10 mouse cellular contexts compared by ENCODE assay signal in the genomic region with DNA sequence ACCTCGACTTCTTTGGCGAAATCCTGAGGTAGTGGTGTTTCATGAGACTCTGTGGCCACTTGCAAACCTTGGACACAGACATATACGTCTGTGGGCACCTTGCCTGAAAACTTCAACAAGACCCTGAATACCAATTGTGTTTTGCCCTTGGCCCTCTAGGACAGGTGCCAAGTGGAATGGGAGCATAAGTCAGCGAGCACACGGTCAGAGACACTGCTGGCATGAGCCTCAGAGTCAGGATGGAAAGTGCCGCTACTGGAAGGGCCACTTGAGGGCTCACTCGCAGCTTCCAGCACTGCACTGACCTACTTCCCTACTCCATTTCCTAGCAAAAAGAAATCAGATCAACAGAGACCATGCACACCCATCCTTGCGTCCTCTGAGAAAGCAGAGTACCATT.
DNase-seq lines count a peak whose midpoint lies in the region; ATAC-seq and TF ChIP-seq lines count a peak whose summit lies in the region.
"Had no signal": no experiment of that assay in that cellular context is flagged by ENCODE, and none has a peak within 500 bp of the region (broad histone marks: within the 10 kb centered on the region; RNA-seq: fewer than 3 reads in every experiment).

No protein-coding gene starts in this region.

- peak; percentile 26 for DNase-seq in gastrocnemius, postnatal 14 days
- no peak for DNase-seq in gastrocnemius, postnatal 36 days
- DNase-seq in liver, postnatal 0 days = no peak
- DNase-seq in liver, embryonic 11.5 days (ENCODE audit: low spot score) = no peak
- DNase-seq in cerebellum, adult 2 months = peak; percentile 59 to 69
- peak; percentile 33 to 44 for DNase-seq in lung, postnatal 4 days
- DNase-seq in urinary bladder, postnatal 25 days (ENCODE audit: low spot score) = no peak
- DNase-seq in left cerebral cortex, adult 8-10 months (ENCODE audit: low spot score in 2 of 2) = no peak

- H3K4me1 ChIP-seq in liver, postnatal 0 days (ENCODE audit: insufficient read depth) = peaks cover 6% of the 10 kb centered on the region; the same call in 1 of the 2 replicates
- 0 out of 2 replicates have a peak, but pooled peaks cover 5% of the 10 kb centered on the region for H3K4me1 ChIP-seq in liver, embryonic 11.5 days (replicated peaks; ENCODE audit: control insufficient read depth, insufficient read depth, low read length)
- peaks cover 25% of the 10 kb centered on the region for H3K4me1 ChIP-seq in cerebellum, adult 2 months (ENCODE audit: control insufficient read depth, insufficient read depth, low read length)

- H3K27me3 ChIP-seq in liver, postnatal 0 days (ENCODE audit: insufficient read depth, low read length) = no peaks in the 10 kb centered on the region
- H3K27me3 ChIP-seq in liver, embryonic 11.5 days (replicated peaks; ENCODE audit: control insufficient read depth, insufficient read depth, low read length) = no peaks in the 10 kb centered on the region
- H3K27me3 ChIP-seq in cerebellum, adult 2 months (ENCODE audit: control insufficient read depth, insufficient read depth, low read length) = no peaks in the 10 kb centered on the region
- H3K27me3 ChIP-seq: intestine, embryonic 15.5 days had no signal

- WGBS in liver, postnatal 0 days (ENCODE audit: insufficient replicate concordance) = 57% methylated on average over 8 of the region's 8 CpGs
- 69% methylated on average over 8 of the region's 8 CpGs for WGBS in liver, embryonic 11.5 days
- 28% methylated on average over 8 of the region's 8 CpGs for WGBS in cerebellum, adult 2 months

- no peak for TF ChIP-seq POLR2A in cerebellum, adult 2 months (IDR thresholded peaks at IDR 0.05; ENCODE audit: borderline replicate concordance, insufficient read depth, low read length)

- H3K9me3 ChIP-seq in liver, postnatal 0 days (ENCODE audit: low read length) = no peaks in the 10 kb centered on the region
- no peaks in the 10 kb centered on the region for H3K9me3 ChIP-seq in liver, embryonic 11.5 days (ENCODE audit: control insufficient read depth, low read length)
- H3K9me3 ChIP-seq: intestine, embryonic 15.5 days had no signal

- no peaks in the 10 kb centered on the region for H3K36me3 ChIP-seq in liver, postnatal 0 days (replicated peaks; ENCODE audit: insufficient read depth, low read length)
- no peaks in the 10 kb centered on the region for H3K36me3 ChIP-seq in liver, embryonic 11.5 days (ENCODE audit: control insufficient read depth, insufficient read depth, low read length)
- H3K36me3 ChIP-seq: intestine, embryonic 15.5 days had no signal

- intact Hi-C loops in gastrocnemius, postnatal 14 days (cut with DNase I; ENCODE audit: low total_unique reads) = no loop called here
- intact Hi-C loops in gastrocnemius, postnatal 36 days (cut with DNase I) = no loop called here

- H3K27ac ChIP-seq in liver, postnatal 0 days (ENCODE audit: low read depth) = no peak overlapping the region
- no peak overlapping the region for H3K27ac ChIP-seq in liver, embryonic 11.5 days (ENCODE audit: low read depth, low read length)
- H3K27ac ChIP-seq in cerebellum, adult 2 months (ENCODE audit: insufficient read depth, low read length) = no peak overlapping the region
- H3K27ac ChIP-seq: intestine, embryonic 15.5 days had no signal

- ATAC-seq in liver, postnatal 0 days = no peak
- no peak for ATAC-seq in liver, embryonic 11.5 days (replicated peaks; ENCODE audit: low FRiP score)
- ATAC-seq: CD4-positive, CD25-positive, alpha-beta regulatory T cell, adult 4 months; intestine, embryonic 15.5 days had no signal

- no peak for TF ChIP-seq EP300 in liver, postnatal 0 days (IDR thresholded peaks at IDR 0.05; ENCODE audit: low read depth)

- H3K9ac ChIP-seq in liver, postnatal 0 days (replicated peaks) = no peak overlapping the region
- H3K9ac ChIP-seq in liver, embryonic 11.5 days (ENCODE audit: low read depth, low read length) = no peak overlapping the region
- H3K9ac ChIP-seq: intestine, embryonic 15.5 days had no signal

- no peak overlapping the region for H3K4me2 ChIP-seq in liver, postnatal 0 days (ENCODE audit: low read depth, low read length)
- no peak overlapping the region for H3K4me2 ChIP-seq in liver, embryonic 11.5 days
- H3K4me2 ChIP-seq: intestine, embryonic 15.5 days had no signal

- TF ChIP-seq CTCF in liver, postnatal 0 days (IDR thresholded peaks at IDR 0.05; ENCODE audit: low read depth) = peak; percentile 37
- TF ChIP-seq CTCF in cerebellum, adult 2 months (IDR thresholded peaks at IDR 0.05; ENCODE audit: borderline replicate concordance, insufficient read depth, low read depth, low read length) = peak; percentile 52; the same call in 1 of the 2 replicates

- H3K4me3 ChIP-seq in liver, postnatal 0 days (ENCODE audit: low read depth, low read length) = no peak overlapping the region
- H3K4me3 ChIP-seq in liver, embryonic 11.5 days (ENCODE audit: low read depth, low read length) = no peak overlapping the region
- no peak overlapping the region for H3K4me3 ChIP-seq in cerebellum, adult 2 months (replicated peaks; ENCODE audit: insufficient read depth, low read depth, low read length)
- H3K4me3 ChIP-seq: intestine, embryonic 15.5 days had no signal

Comparison
In these comparisons a context has a peak if more than half of its experiments do, and no peak if none do; other contexts are left out.
1. DNase-seq: peak in gastrocnemius, postnatal 14 days (single experiment), cerebellum, adult 2 months (2 of 2) and lung, postnatal 4 days (2 of 2); none in gastrocnemius, postnatal 36 days (0 of 2), liver, postnatal 0 days (single experiment), liver, embryonic 11.5 days (single experiment), urinary bladder, postnatal 25 days (single experiment) and left cerebral cortex, adult 8-10 months (0 of 2).